Mouse (Mus musculus): ENCODE measurements around the gene Asb16.

GRCm38 (mm10) chr11:102244926-102245449 is 23.6 kb upstream of the Asb16 start:
- TF ChIP-seq POLR2A (IDR thresholded peaks at IDR 0.05; ENCODE audit: low read depth, low read length) (no peak), CTCF (IDR thresholded peaks at IDR 0.05; ENCODE audit: extremely low read depth, insufficient read depth, insufficient read length, insufficient replicate concordance) (no peak)
